Mouse (Mus musculus) spleen, adult 2 months (tissue): ENCODE data around the gene Papss1.

ENCODE experiments used
- CTCF ChIP-seq: fragments of 200-500 bp; IDR thresholded peaks from 2 replicates; pipeline ENCODE4 v1.5.1; 2011; ENCODE audit warnings: mild to moderate bottlenecking, inconsistent platforms; ENCODE audit not compliant: insufficient read depth, insufficient read length, insufficient replicate concordance; ENCODE audit errors: extremely low read depth
- POLR2A ChIP-seq: fragments of 200-500 bp; IDR thresholded peaks from 2 replicates; pipeline ENCODE4 v1.6.1; 2011; ENCODE audit warnings: low read depth, low read length, inconsistent platforms

DNA sequence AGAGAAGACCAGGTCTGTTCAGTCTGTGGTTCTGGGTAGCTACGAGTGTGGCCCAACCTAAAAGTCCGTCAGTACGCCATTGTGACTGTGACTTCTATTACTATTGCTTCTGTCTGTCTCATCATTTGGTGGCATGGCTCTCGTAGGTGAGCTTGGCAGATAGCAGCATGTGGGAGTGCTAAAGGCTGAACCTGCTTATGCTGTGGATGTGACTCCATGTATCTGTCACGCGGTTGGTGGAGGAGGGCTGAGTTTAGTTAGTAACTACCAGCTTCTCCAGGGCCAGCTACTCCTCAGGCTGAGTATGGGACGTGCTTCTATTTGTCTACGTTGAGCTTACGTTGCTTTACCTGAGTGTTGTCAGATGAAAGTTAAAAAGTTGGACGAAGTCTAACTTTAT is 23.4 kb downstream of the Papss1 start:
- TF ChIP-seq POLR2A, result no peak
- no peak for TF ChIP-seq CTCF
